ENCODE assay signal across 9 mouse cellular contexts in genomic region chr2:5715544-5715943, GRCm38 (mm10). TPM values are rescaled to one million over a fixed set of nuclear protein-coding genes. Genes with fewer than 3 reads are reported as not detected.
A peak's percentile ranks its signal among the peaks of the same experiment; 100 is the strongest.
DNase-seq lines count a peak whose midpoint lies in the region; ATAC-seq and TF ChIP-seq lines count a peak whose summit lies in the region.
"Had no signal": no experiment of that assay in that cellular context is flagged by ENCODE, and none has a peak within 500 bp of the region (broad histone marks: within the 10 kb centered on the region; RNA-seq: fewer than 3 reads in every experiment).

No protein-coding gene starts in this region.

- WGBS in kidney, embryonic 16.5 days: 41% methylated on average over 2 of the region's 2 CpGs
- WGBS in hindbrain, embryonic 13.5 days: 33% methylated on average over 2 of the region's 2 CpGs
- 40% methylated on average over 2 of the region's 2 CpGs for WGBS in midbrain, embryonic 15.5 days

- H3K4me1 ChIP-seq in kidney, embryonic 16.5 days (ENCODE audit: insufficient read depth, low read length): peaks cover 10% of the 10 kb centered on the region
- peaks cover 6% of the 10 kb centered on the region for H3K4me1 ChIP-seq in cortical plate, adult 2 months (ENCODE audit: control insufficient read depth, insufficient read depth, low read length)
- H3K4me1 ChIP-seq in hindbrain, embryonic 13.5 days (replicated peaks): peaks cover 21% of the 10 kb centered on the region
- H3K4me1 ChIP-seq in midbrain, embryonic 15.5 days: peaks cover 24% of the 10 kb centered on the region

- TF ChIP-seq POLR2A in cortical plate, adult 2 months (IDR thresholded peaks at IDR 0.05; ENCODE audit: extremely low read depth, insufficient read depth, low read length): no peak

- intact Hi-C loops in gastrocnemius, postnatal 36 days (cut with DNase I): no loop called here

- no peaks in the 10 kb centered on the region for H3K36me3 ChIP-seq in kidney, embryonic 16.5 days (ENCODE audit: insufficient read depth, low read length)
- H3K36me3 ChIP-seq in hindbrain, embryonic 13.5 days: no peaks in the 10 kb centered on the region
- no peaks in the 10 kb centered on the region for H3K36me3 ChIP-seq in midbrain, embryonic 15.5 days (replicated peaks)

- no peak overlapping the region for H3K4me3 ChIP-seq in kidney, embryonic 16.5 days (ENCODE audit: low read length)
- peak overlapping the region; percentile 66 for H3K4me3 ChIP-seq in cortical plate, adult 2 months (ENCODE audit: insufficient read depth, low read length)
- H3K4me3 ChIP-seq in hindbrain, embryonic 13.5 days: peak overlapping the region; percentile 72; the same call in 1 of the 2 replicates
- peak overlapping the region; percentile 72 for H3K4me3 ChIP-seq in midbrain, embryonic 15.5 days

- H3K27me3 ChIP-seq in kidney, embryonic 16.5 days (ENCODE audit: insufficient read depth, low read length): peaks cover 22% of the 10 kb centered on the region
- H3K27me3 ChIP-seq in hindbrain, embryonic 13.5 days: peaks cover 19% of the 10 kb centered on the region
- H3K27me3 ChIP-seq in midbrain, embryonic 15.5 days (replicated peaks): peaks cover 12% of the 10 kb centered on the region

- H3K27ac ChIP-seq in kidney, embryonic 16.5 days (ENCODE audit: low read length): no peak overlapping the region
- peak overlapping the region; percentile 60; the same call in 1 of the 2 replicates for H3K27ac ChIP-seq in cortical plate, adult 2 months (ENCODE audit: insufficient read depth, low read length)
- H3K27ac ChIP-seq in hindbrain, embryonic 13.5 days: no peak overlapping the region
- H3K27ac ChIP-seq in midbrain, embryonic 15.5 days: 0 out of 2 replicates have a peak overlapping the region, but pooled peaks have one; percentile 77

- H3K4me2 ChIP-seq in kidney, embryonic 16.5 days (replicated peaks; ENCODE audit: low read depth, low read length): peak overlapping the region; percentile 100; the same call in 1 of the 2 replicates
- H3K4me2 ChIP-seq in hindbrain, embryonic 13.5 days: peak overlapping the region; percentile 97
- H3K4me2 ChIP-seq in midbrain, embryonic 15.5 days: peak overlapping the region; percentile 98

- ATAC-seq in kidney, embryonic 16.5 days (ENCODE audit: low FRiP score, low TSS enrichment): no peak
- no peak for ATAC-seq in hindbrain, embryonic 13.5 days (ENCODE audit: low FRiP score)
- ATAC-seq in midbrain, embryonic 15.5 days (replicated peaks): no peak

- DNase-seq in kidney, postnatal 36 days: no peak
- DNase-seq in gastrocnemius, postnatal 36 days: no peak
- DNase-seq in right cerebral cortex, postnatal 4 days: no peak
- DNase-seq in spleen, adult 18-20 months: no peak
- DNase-seq: thymus, postnatal 36 days had no signal

- TF ChIP-seq CTCF in cortical plate, adult 2 months (IDR thresholded peaks at IDR 0.05; ENCODE audit: extremely low read depth, insufficient read depth, low read length): no peak

- no peak overlapping the region for H3K9ac ChIP-seq in kidney, embryonic 16.5 days (replicated peaks; ENCODE audit: low read length)
- peak overlapping the region; percentile 80; the same call in 1 of the 2 replicates for H3K9ac ChIP-seq in hindbrain, embryonic 13.5 days
- H3K9ac ChIP-seq in midbrain, embryonic 15.5 days: no peak overlapping the region

- peaks cover 5% of the 10 kb centered on the region; the same call in 1 of the 2 replicates for H3K9me3 ChIP-seq in kidney, embryonic 16.5 days (ENCODE audit: low read length)
- peaks cover 7% of the 10 kb centered on the region; the same call in 1 of the 2 replicates for H3K9me3 ChIP-seq in hindbrain, embryonic 13.5 days
- no peaks in the 10 kb centered on the region for H3K9me3 ChIP-seq in midbrain, embryonic 15.5 days

RNA-seq across cellular contexts. Expression of gene Camk1d, which starts 1.2 kb away (rescaled TPM):
- polyA plus RNA-seq in kidney, embryonic 16.5 days (2015; fragmentation: Nextera tagmentation; extraction: Ambion mirVana): 1.5 and 1.7 TPM in 2 replicates
- polyA plus RNA-seq in cortical plate, adult 2 months (2012; rRNA removed): 39.9 and 40.1 TPM in 2 replicates
- polyA plus RNA-seq in hindbrain, embryonic 13.5 days (2015; fragmentation: Nextera tagmentation; extraction: Ambion mirVana): 3.5 and 3.6 TPM in 2 replicates
- polyA plus RNA-seq in midbrain, embryonic 15.5 days (2015; fragmentation: Nextera tagmentation; extraction: Ambion mirVana): 6.3 and 6.7 TPM in 2 replicates
- 1 to 10 TPM in 1 of 2 experiments, under 1 TPM in 1; 0.96 to 2.0 TPM for total RNA-seq in gastrocnemius, postnatal 36 days (2021)

Comparison
In these comparisons a context has a peak if more than half of its experiments do, and no peak if none do; other contexts are left out.
1. H3K27ac ChIP-seq: peak in cortical plate, adult 2 months (single experiment) and midbrain, embryonic 15.5 days (single experiment); none in kidney, embryonic 16.5 days (single experiment) and hindbrain, embryonic 13.5 days (single experiment).
2. Peak in every context shown above with its lines, with median percentiles within 50 percentile points of each other: H3K4me2 ChIP-seq.